Mouse (Mus musculus) intestine, embryonic 14.5 days (tissue): ENCODE data around the gene Cntn3. TPM values are rescaled to one million over a fixed set of nuclear protein-coding genes. Genes with fewer than 3 reads are reported as not detected.

ENCODE experiments used
- ATAC-seq: fragments of 200-750 bp; cut with Nextera tagmentation; replicated peaks from 2 replicates; pipeline ENCODE4 v1.8.0; 2017; ENCODE audit warnings: low read depth, moderate number of reproducible peaks, moderate TSS enrichment, moderate library complexity; ENCODE audit not compliant: low FRiP score, low TSS enrichment
- DNase-seq: peaks from one replicate; pipeline ENCODE4 v3.0.0-alpha.2; 2018; ENCODE audit warnings: low spot score
- H3K27ac ChIP-seq: fragments of 300-500 bp; sonication (generic); 2 replicates; pipeline ENCODE4 v1.5.1; 2014; ENCODE audit warnings: low read depth, mild to moderate bottlenecking, control low read depth
- H3K27me3 ChIP-seq: fragments of 300-500 bp; sonication (generic); replicated peaks from 2 replicates; pipeline ENCODE4 v1.6.1; 2014; ENCODE audit warnings: low read length, control low read depth; ENCODE audit not compliant: control insufficient read depth, insufficient read depth
- H3K36me3 ChIP-seq: fragments of 300-500 bp; sonication (generic); 2 replicates; pipeline ENCODE4 v1.6.1; 2014; ENCODE audit warnings: low read length, control low read depth; ENCODE audit not compliant: control insufficient read depth, insufficient read depth
- H3K4me1 ChIP-seq: fragments of 300-500 bp; sonication (generic); replicated peaks from 2 replicates; pipeline ENCODE4 v1.6.1; 2014; ENCODE audit warnings: low read length, control low read depth, mixed read lengths; ENCODE audit not compliant: control insufficient read depth, insufficient read depth
- H3K4me2 ChIP-seq: fragments of 300-500 bp; sonication (generic); 2 replicates; pipeline ENCODE4 v1.6.1; 2014; ENCODE audit warnings: low read length
- H3K4me3 ChIP-seq: fragments of 300-500 bp; sonication (generic); 2 replicates; pipeline ENCODE4 v1.5.1; 2014; ENCODE audit warnings: low read depth, low read length, control low read depth, mixed read lengths
- H3K9ac ChIP-seq: fragments of 300-500 bp; sonication (generic); 2 replicates; pipeline ENCODE4 v1.6.1; 2014; ENCODE audit warnings: mild to moderate bottlenecking, low read length
- H3K9me3 ChIP-seq: fragments of 300-500 bp; sonication (generic); 2 replicates; pipeline ENCODE4 v1.6.1; 2016; ENCODE audit warnings: low read length, control low read depth; ENCODE audit not compliant: control insufficient read depth
- WGBS: fragments of 180-500 bp; shearing (Covaris S2); extraction: QIAGEN DNeasy Blood & Tissue Kit; methylation state at CpG from one replicate; pipeline ENCODE4 v1.1.7; 2014; 5-methylcytosine and 5-hydroxymethylcytosine counted together
- polyA plus RNA-seq: library from polyadenylated mRNA; unstranded; fragments of >200 nt; fragmentation: Nextera tagmentation; extraction: Ambion mirVana; gene quantifications from 2 replicates; pipeline ENCODE4 v1.2.1, GENCODE M21; 2014

The Cntn3 gene
- polyA plus RNA-seq, 1 experiment from 2014 or later, result 3.3 TPM

GRCm38 (mm10) chr6:102231015-102231414 is 341.9 kb downstream of the Cntn3 start:
- 76% methylated on average over 1 of the region's 1 CpGs for whole genome bisulfite sequencing
- Histone ChIP-seq H3K4me1 (no peaks in the 10 kb centered on the region), H3K9me3 (no peaks in the 10 kb centered on the region), H3K36me3 (no peaks in the 10 kb centered on the region), H3K27ac (no peak overlapping the region), H3K27me3 (no peaks in the 10 kb centered on the region), H3K4me2 (no peak overlapping the region), H3K9ac (no peak overlapping the region), H3K4me3 (no peak overlapping the region)
- DNase-seq, result no peak
- no peak for ATAC-seq

DNA sequence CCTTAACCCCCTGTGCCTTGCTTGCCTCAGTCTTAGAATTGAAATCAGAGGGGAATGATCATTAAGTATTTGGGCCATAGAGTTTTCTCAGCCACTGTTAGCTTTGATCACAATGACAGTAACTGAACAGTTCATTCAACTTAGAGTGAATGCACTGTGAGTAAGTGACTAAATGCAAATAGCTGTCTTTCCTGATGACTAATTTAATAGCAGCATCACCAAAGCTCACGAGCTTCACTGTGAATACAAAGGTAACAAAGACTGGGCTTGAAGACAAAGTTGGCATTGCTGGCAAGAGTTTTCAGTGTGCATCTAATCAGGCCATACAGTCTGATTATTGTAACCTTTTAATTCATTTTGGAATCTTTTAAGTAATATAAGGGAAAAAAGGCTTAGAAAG is 386.6 kb downstream of the Cntn3 start:
- Histone ChIP-seq H3K36me3 (no peaks in the 10 kb centered on the region), H3K27me3 (no peaks in the 10 kb centered on the region), H3K4me1 (no peaks in the 10 kb centered on the region), H3K9me3 (no peaks in the 10 kb centered on the region), H3K4me2 (no peak overlapping the region), H3K9ac (no peak overlapping the region), H3K27ac (no peak overlapping the region), H3K4me3 (no peak overlapping the region)
- WGBS, result 67% methylated on average over 1 of the region's 1 CpGs
- no peak for ATAC-seq
- DNase-seq, result no peak

- no peak overlapping the region for H3K4me2 ChIP-seq
- H3K27me3 ChIP-seq, result no peaks in the 10 kb centered on the region
- no peak overlapping the region for H3K4me3 ChIP-seq
- H3K9ac ChIP-seq, result no peak overlapping the region
- ATAC-seq (no peak), DNase-seq (no peak)
- H3K36me3 ChIP-seq, result no peaks in the 10 kb centered on the region
- 41% methylated on average over 6 of the region's 6 CpGs for WGBS
- no peak overlapping the region for H3K27ac ChIP-seq
- no peaks in the 10 kb centered on the region for H3K9me3 ChIP-seq
- H3K4me1 ChIP-seq, result no peaks in the 10 kb centered on the region
Observed at GRCm38 (mm10) chr6:102170913-102171312, 402.0 kb downstream of the Cntn3 start.

DNA sequence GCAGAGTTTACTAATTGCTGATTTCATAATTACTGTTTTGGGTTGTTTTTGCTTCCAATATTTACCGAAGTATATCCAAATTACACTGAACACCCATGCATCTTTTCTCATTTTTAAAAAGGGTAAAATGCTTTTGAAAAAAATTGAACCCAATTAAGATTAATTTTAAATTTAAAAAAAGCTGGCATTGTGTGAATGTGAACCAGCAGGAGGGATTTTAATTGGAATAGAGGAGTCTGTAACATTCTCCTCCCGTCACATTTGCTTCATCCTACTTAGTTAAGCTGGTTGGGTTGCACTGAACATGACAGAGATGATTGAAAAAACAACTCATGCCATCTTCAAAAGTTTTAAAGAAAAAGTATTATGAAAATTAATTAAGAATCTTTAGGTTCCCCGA is 411.7 kb downstream of the Cntn3 start:
- WGBS, result 93% methylated on average over 3 of the region's 3 CpGs
- no peak overlapping the region for H3K27ac ChIP-seq
- no peak overlapping the region for H3K4me3 ChIP-seq
- H3K27me3 ChIP-seq, result no peaks in the 10 kb centered on the region
- no peak for DNase-seq
- no peaks in the 10 kb centered on the region for H3K4me1 ChIP-seq
- no peak overlapping the region for H3K9ac ChIP-seq
- no peaks in the 10 kb centered on the region for H3K9me3 ChIP-seq
- no peaks in the 10 kb centered on the region for H3K36me3 ChIP-seq
- no peak overlapping the region for H3K4me2 ChIP-seq
- no peak for ATAC-seq

DNA sequence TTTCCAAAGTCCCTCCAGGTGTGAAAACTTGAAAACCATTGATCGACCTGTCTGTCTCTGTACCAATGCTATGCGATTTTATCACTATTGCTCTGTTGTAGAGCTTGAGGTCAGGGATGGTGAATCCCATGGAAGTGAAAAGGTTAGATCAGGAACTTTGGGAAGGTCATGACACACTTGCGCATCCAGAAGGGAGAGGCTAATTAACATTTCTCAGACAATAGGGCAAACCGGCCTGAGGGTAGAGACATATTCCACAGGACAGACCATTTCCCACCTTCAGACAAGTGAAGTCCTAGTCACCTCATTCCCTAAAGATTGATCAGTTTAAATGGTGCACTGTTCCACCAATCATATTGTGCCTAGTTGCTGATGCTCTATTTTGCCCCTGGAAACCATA is 451.2 kb downstream of the Cntn3 start:
- no peak overlapping the region for H3K9ac ChIP-seq
- H3K4me1 ChIP-seq, result no peaks in the 10 kb centered on the region
- no peak overlapping the region for H3K27ac ChIP-seq
- 88% methylated on average over 4 of the region's 4 CpGs for WGBS
- H3K9me3 ChIP-seq, result no peaks in the 10 kb centered on the region
- no peaks in the 10 kb centered on the region for H3K27me3 ChIP-seq
- H3K4me3 ChIP-seq, result no peak overlapping the region
- no peaks in the 10 kb centered on the region for H3K36me3 ChIP-seq
- no peak for ATAC-seq
- no peak for DNase-seq
- no peak overlapping the region for H3K4me2 ChIP-seq

GRCm38 (mm10) chr6:102120003-102120402 is 452.9 kb downstream of the Cntn3 start:
- H3K27me3 ChIP-seq, result no peaks in the 10 kb centered on the region
- ATAC-seq, result no peak

GRCm38 (mm10) chr6:102113629-102114028 is 459.3 kb downstream of the Cntn3 start:
- no peak overlapping the region for H3K27ac ChIP-seq
- H3K4me2 ChIP-seq, result no peak overlapping the region
- no peak overlapping the region for H3K9ac ChIP-seq
- H3K27me3 ChIP-seq, result no peaks in the 10 kb centered on the region
- DNase-seq (no peak), ATAC-seq (no peak)
- no peaks in the 10 kb centered on the region for H3K36me3 ChIP-seq
- no peaks in the 10 kb centered on the region for H3K9me3 ChIP-seq
- no peak overlapping the region for H3K4me3 ChIP-seq
- no peaks in the 10 kb centered on the region for H3K4me1 ChIP-seq
- WGBS, result 58% methylated on average over 2 of the region's 2 CpGs

More at GRCm38 (mm10) chr6:102120003-102120402, 452.9 kb downstream of the Cntn3 start:
- WGBS, result 50% methylated on average over 2 of the region's 2 CpGs
- H3K9ac ChIP-seq, result no peak overlapping the region
- no peak overlapping the region for H3K4me2 ChIP-seq
- DNase-seq, result no peak
- H3K9me3 ChIP-seq, result no peaks in the 10 kb centered on the region
- no peak overlapping the region for H3K4me3 ChIP-seq
- no peak overlapping the region for H3K27ac ChIP-seq
- no peaks in the 10 kb centered on the region for H3K4me1 ChIP-seq
- H3K36me3 ChIP-seq, result no peaks in the 10 kb centered on the region
